Mouse (Mus musculus) heart, embryonic 12.5 days (tissue): ENCODE data around the gene Smad3. TPM values are rescaled to one million over a fixed set of nuclear protein-coding genes. Genes with fewer than 3 reads are reported as not detected.

Experiments used
- ATAC-seq: fragments of 200-750 bp; cut with Nextera tagmentation; 2 replicates; pipeline ENCODE4 v1.8.0; 2017; ENCODE audit warnings: moderate TSS enrichment, moderate library complexity; ENCODE audit not compliant: insufficient number of reproducible peaks, low FRiP score
- H3K27ac ChIP-seq: fragments of 300-500 bp; sonication (generic); 2 replicates; pipeline ENCODE4 v1.5.1; 2016; ENCODE audit warnings: mild to moderate bottlenecking, moderate library complexity; ENCODE audit not compliant: poor library complexity, severe bottlenecking
- H3K27me3 ChIP-seq: fragments of 300-500 bp; sonication (generic); replicated peaks from 2 replicates; pipeline ENCODE4 v1.6.1; 2016; ENCODE audit warnings: mild to moderate bottlenecking, moderate library complexity
- H3K36me3 ChIP-seq: fragments of 300-500 bp; sonication (generic); 2 replicates; pipeline ENCODE4 v1.6.1; 2016; ENCODE audit warnings: mild to moderate bottlenecking, moderate library complexity
- H3K4me1 ChIP-seq: fragments of 300-500 bp; sonication (generic); replicated peaks from 2 replicates; pipeline ENCODE4 v1.6.1; 2016; ENCODE audit warnings: mild to moderate bottlenecking
- H3K4me2 ChIP-seq: fragments of 300-500 bp; sonication (generic); 2 replicates; pipeline ENCODE4 v1.6.1; 2016; ENCODE audit warnings: mild to moderate bottlenecking, moderate library complexity
- H3K4me3 ChIP-seq: fragments of 300-500 bp; sonication (generic); 2 replicates; pipeline ENCODE4 v1.5.1; 2016; ENCODE audit warnings: mild to moderate bottlenecking
- H3K9ac ChIP-seq: fragments of 300-500 bp; sonication (generic); 2 replicates; pipeline ENCODE4 v1.6.1; 2016; ENCODE audit warnings: mild to moderate bottlenecking, moderate library complexity
- H3K9me3 ChIP-seq: fragments of 300-500 bp; sonication (generic); replicated peaks from 2 replicates; pipeline ENCODE4 v1.6.1; 2016; ENCODE audit warnings: mild to moderate bottlenecking, moderate library complexity
- WGBS: fragments of 180-500 bp; shearing (Covaris S2); methylation state at CpG from one replicate; pipeline ENCODE4 v1.1.7; 2016; 5-methylcytosine and 5-hydroxymethylcytosine counted together
- polyA plus RNA-seq: library from polyadenylated mRNA; unstranded; fragments of >200 nt; fragmentation: Nextera tagmentation; extraction: Ambion mirVana; gene quantifications from 2 replicates; pipeline ENCODE4 v1.2.1, GENCODE M21; 2016

Smad3 gene
- polyA plus RNA-seq, 1 experiment from 2014 or later = 18.9 TPM

GRCm38 (mm10) chr9:63731114-63731828 lies 26.5 kb downstream of the Smad3 start:
- Histone ChIP-seq H3K36me3 (no peaks in the 10 kb centered on the region), H3K9ac (no peak overlapping the region), H3K4me1 (peaks cover 81% of the 10 kb centered on the region), H3K9me3 (no peaks in the 10 kb centered on the region), H3K4me2 (no peak overlapping the region), H3K27me3 (no peaks in the 10 kb centered on the region), H3K27ac (no peak overlapping the region), H3K4me3 (no peak overlapping the region)
- WGBS = 69% methylated on average over 9 of the region's 9 CpGs
- no peak for ATAC-seq

GRCm38 (mm10) chr9:63728969-63729368 lies 28.8 kb downstream of the Smad3 start:
- H3K4me1 ChIP-seq = peaks cover 79% of the 10 kb centered on the region
- no peaks in the 10 kb centered on the region for H3K36me3 ChIP-seq
- ATAC-seq = no peak
- no peak overlapping the region for H3K4me2 ChIP-seq
- H3K4me3 ChIP-seq = no peak overlapping the region
- H3K9me3 ChIP-seq = no peaks in the 10 kb centered on the region
- H3K27me3 ChIP-seq = no peaks in the 10 kb centered on the region
- H3K9ac ChIP-seq = no peak overlapping the region
- no peak overlapping the region for H3K27ac ChIP-seq
- 83% methylated on average over 10 of the region's 10 CpGs for WGBS

- Histone ChIP-seq H3K4me3 (no peak overlapping the region), H3K9me3 (no peaks in the 10 kb centered on the region), H3K27ac (peak overlapping the region; percentile 88), H3K27me3 (no peaks in the 10 kb centered on the region), H3K4me2 (no peak overlapping the region), H3K4me1 (peaks cover 83% of the 10 kb centered on the region), H3K36me3 (no peaks in the 10 kb centered on the region), H3K9ac (peak overlapping the region; percentile 10; the same call in 1 of the 2 replicates)
- WGBS = 76% methylated on average over 6 of the region's 6 CpGs
- no peak for ATAC-seq
These were observed 30.7 kb downstream of the Smad3 start for GRCm38 (mm10) chr9:63727070-63727469.

DNA sequence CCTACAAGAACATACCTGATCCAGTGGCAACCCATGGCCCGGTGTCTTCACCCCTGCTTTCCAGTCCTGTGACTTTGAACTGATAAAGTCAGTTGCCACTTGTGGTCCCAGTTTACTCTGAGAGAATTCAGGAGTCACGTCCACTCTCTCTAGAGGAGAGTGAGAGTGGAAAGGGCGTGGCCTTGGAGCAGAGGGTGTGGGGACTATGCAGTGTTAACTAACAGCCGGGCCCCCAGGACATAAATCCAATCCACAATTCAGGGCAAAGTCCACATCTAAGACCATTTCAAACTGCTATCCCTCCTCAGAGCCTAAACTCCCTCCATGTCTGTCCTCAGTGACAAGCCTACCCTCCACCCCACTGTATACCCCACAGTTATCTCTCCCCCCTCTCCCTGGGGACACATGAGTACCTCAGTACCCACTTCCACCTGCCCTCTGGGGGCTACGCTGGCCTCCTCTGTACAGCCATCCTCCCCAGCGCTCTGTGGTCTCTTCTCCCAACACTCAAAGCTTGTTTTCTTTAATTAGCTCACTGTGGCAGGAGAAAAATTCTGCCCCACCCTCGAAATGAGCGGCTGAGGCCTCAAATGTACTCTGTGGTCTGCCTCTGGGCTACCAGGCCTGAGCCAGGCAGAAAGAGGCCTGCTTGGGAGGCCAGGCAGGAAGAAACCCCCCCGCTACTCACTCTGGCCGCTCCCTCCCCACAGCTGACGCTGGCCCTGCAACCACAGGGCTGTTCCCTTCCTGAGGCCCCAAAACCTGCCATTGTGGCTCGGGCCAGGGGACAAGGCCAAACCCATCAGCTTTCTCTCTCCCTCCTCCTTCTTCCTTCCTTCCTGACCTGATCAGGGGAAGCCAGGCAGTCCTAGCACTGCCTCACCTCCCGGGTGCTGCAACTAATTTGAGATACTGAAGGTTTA lies 31.4 kb downstream of the Smad3 start:
- H3K4me3 ChIP-seq = no peak overlapping the region
- H3K27ac ChIP-seq = peak overlapping the region; percentile 88
- H3K4me1 ChIP-seq = peaks cover 83% of the 10 kb centered on the region
- H3K4me2 ChIP-seq = peak overlapping the region; percentile 24
- no peaks in the 10 kb centered on the region for H3K9me3 ChIP-seq
- no peaks in the 10 kb centered on the region for H3K36me3 ChIP-seq
- peak overlapping the region; percentile 56 for H3K9ac ChIP-seq
- H3K27me3 ChIP-seq = no peaks in the 10 kb centered on the region
- 26% methylated on average over 13 of the region's 13 CpGs for WGBS
- ATAC-seq = peak; percentile 61; the same call in 1 of the 2 replicates

DNA sequence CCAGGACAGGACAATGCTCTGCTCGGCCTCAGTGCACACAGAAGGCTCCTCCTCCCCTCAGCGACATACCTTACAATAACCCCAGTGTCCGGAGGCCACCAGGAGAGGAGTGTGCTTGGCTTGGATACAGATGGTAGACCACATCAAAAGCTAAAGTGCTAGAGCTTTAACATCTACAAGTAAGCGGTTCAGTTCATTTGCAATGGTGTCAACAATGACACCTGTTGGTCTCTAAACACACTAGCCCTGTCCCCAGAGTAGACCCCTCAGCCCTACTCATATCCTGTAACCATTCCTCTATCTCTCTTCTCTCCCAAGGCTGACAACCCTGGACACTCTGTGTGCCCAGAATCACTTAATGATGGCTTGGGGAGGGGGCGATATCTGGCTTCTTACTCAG lies 33.0 kb downstream of the Smad3 start:
- Histone ChIP-seq H3K9me3 (no peaks in the 10 kb centered on the region), H3K9ac (no peak overlapping the region), H3K36me3 (no peaks in the 10 kb centered on the region), H3K27ac (no peak overlapping the region), H3K27me3 (no peaks in the 10 kb centered on the region), H3K4me3 (no peak overlapping the region), H3K4me2 (no peak overlapping the region), H3K4me1 (peaks cover 89% of the 10 kb centered on the region)
- ATAC-seq = no peak
- WGBS = 85% methylated on average over 5 of the region's 5 CpGs

GRCm38 (mm10) chr9:63722918-63723317 lies 34.9 kb downstream of the Smad3 start:
- Histone ChIP-seq H3K9me3 (no peaks in the 10 kb centered on the region), H3K27ac (peak overlapping the region; percentile 86)
- WGBS = 49% methylated on average over 9 of the region's 9 CpGs

GRCm38 (mm10) chr9:63722350-63722749 lies 35.4 kb downstream of the Smad3 start:
- Histone ChIP-seq H3K4me1 (peaks cover 98% of the 10 kb centered on the region), H3K36me3 (no peaks in the 10 kb centered on the region), H3K4me2 (no peak overlapping the region), H3K27me3 (no peaks in the 10 kb centered on the region), H3K9me3 (no peaks in the 10 kb centered on the region), H3K4me3 (no peak overlapping the region), H3K9ac (no peak overlapping the region), H3K27ac (peak overlapping the region; percentile 86; the same call in 1 of the 2 replicates)
- WGBS = 76% methylated on average over 7 of the region's 7 CpGs
- no peak for ATAC-seq

More at GRCm38 (mm10) chr9:63722918-63723317, 34.9 kb downstream of the Smad3 start:
- no peaks in the 10 kb centered on the region for H3K27me3 ChIP-seq
- no peaks in the 10 kb centered on the region for H3K36me3 ChIP-seq
- peak overlapping the region; percentile 31; the same call in 1 of the 2 replicates for H3K4me2 ChIP-seq
- peaks cover 98% of the 10 kb centered on the region for H3K4me1 ChIP-seq
- no peak overlapping the region for H3K4me3 ChIP-seq
- 0 out of 2 replicates have a peak, but pooled peaks have one; percentile 49 for ATAC-seq
- peak overlapping the region; percentile 44; the same call in 1 of the 2 replicates for H3K9ac ChIP-seq

GRCm38 (mm10) chr9:63721573-63722275 lies 36.1 kb downstream of the Smad3 start:
- H3K27ac ChIP-seq = peak overlapping the region; percentile 86
- peaks cover 98% of the 10 kb centered on the region for H3K4me1 ChIP-seq

GRCm38 (mm10) chr9:63720715-63721114 lies 37.1 kb downstream of the Smad3 start:
- peak; percentile 16; the same call in 1 of the 2 replicates for ATAC-seq
- Histone ChIP-seq H3K27ac (peak overlapping the region; percentile 76), H3K4me1 (peaks cover 98% of the 10 kb centered on the region), H3K4me2 (peak overlapping the region; percentile 23; the same call in 1 of the 2 replicates), H3K9ac (0 out of 2 replicates have a peak overlapping the region, but pooled peaks have one; percentile 9), H3K9me3 (no peaks in the 10 kb centered on the region), H3K4me3 (no peak overlapping the region), H3K36me3 (no peaks in the 10 kb centered on the region), H3K27me3 (no peaks in the 10 kb centered on the region)
- WGBS = 15% methylated on average over 6 of the region's 6 CpGs

More at GRCm38 (mm10) chr9:63721573-63722275, 36.1 kb downstream of the Smad3 start:
- Histone ChIP-seq H3K4me3 (no peak overlapping the region), H3K27me3 (no peaks in the 10 kb centered on the region), H3K9me3 (no peaks in the 10 kb centered on the region), H3K4me2 (no peak overlapping the region), H3K9ac (no peak overlapping the region), H3K36me3 (no peaks in the 10 kb centered on the region)
- 70% methylated on average over 9 of the region's 9 CpGs for WGBS
- ATAC-seq = no peak

DNA sequence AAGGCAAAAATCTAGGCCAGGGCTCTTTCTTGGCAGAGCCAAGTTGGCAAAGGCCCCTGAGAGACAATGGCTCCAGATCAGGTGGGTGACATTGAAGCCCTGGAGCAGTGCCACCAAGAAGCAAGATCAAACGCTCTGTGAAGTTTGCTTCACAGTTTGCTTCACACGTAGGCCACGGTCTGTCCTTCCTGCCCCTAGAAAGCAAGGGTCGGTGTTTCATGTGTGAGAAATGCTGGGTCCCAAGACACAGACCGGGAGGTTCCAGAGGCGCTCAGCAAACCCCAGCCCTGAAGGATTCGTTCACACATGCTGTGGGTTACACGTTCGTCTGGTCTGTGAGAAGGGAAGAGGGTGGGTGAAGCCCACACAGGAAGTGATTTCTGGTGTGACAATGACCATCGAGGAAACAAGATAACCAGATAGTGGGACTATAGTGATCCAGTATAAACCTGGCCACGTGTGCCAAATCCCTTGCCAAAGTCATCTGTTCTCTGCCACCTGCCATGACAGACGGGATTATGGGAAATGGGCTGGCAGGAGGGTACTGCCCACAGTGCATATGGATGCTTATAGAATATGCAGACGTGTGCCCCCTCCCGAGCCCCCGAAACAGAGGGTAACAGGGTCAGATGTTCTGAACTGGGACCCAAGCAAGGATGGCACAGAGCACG lies 37.9 kb downstream of the Smad3 start:
- Histone ChIP-seq H3K9me3 (no peaks in the 10 kb centered on the region), H3K4me3 (no peak overlapping the region), H3K9ac (no peak overlapping the region), H3K27me3 (no peaks in the 10 kb centered on the region), H3K4me1 (peaks cover 100% of the 10 kb centered on the region), H3K27ac (peak overlapping the region; percentile 76; the same call in 1 of the 2 replicates), H3K4me2 (no peak overlapping the region), H3K36me3 (no peaks in the 10 kb centered on the region)
- no peak for ATAC-seq
- WGBS = 71% methylated on average over 16 of the region's 16 CpGs
